Mouse (Mus musculus) layer of hippocampus, adult 9-10 months (tissue): ENCODE data around the gene Hps4.
"Not testable (repeated sequence)": the region's sequence is repeated elsewhere in the genome, so short reads cannot be mapped to it uniquely, and the experiment has no call there.

ENCODE experiments used
- DNase-seq: peaks from one replicate; pipeline ENCODE4 v3.0.0; 2022; ENCODE audit warnings: low spot score

Gene Hps4

DNA sequence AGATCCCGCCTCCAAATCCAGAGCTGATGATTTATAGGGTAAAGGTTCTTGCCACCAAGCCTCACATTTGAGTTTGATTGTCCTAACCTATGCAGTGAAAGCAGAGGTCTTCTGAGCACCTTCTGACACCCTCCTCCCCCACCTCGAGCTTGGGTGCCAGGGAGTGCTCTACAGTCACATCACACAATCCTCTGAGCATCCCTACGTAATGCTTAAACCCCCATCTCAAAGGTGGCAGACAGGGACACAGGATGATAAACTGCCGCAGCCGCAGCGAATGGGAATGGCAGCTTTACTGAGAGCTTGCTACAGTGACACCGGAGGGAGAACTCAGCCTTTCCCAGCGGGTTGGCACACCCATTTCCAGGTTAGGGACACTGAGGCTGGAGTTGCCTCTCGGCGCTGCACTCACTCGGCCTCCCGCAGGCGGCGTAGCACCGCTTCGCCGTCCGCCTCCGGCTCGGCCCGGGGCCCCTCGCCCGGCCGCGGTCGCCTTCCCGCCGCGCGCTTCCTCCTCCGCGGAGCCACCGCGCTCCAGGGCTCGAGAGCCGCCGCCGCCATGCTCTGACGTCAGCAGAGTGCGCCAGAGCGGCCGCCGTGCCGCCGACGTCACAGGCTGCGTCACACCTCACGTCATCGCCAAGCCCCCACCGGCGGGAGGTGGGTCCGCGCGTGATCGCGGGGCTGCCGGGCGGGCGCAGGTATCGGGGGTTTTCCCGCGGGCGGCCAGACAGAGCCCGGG lies at the start of gene Hps4, which contains the start of gene Srrd:
Hps4 (plus strand) TSS at position 621 of the 742 bp plus-strand sequence.
Srrd (minus strand) TSS at position 578 of the 742 bp plus-strand sequence.
- peak; percentile 52 for DNase-seq

DNA sequence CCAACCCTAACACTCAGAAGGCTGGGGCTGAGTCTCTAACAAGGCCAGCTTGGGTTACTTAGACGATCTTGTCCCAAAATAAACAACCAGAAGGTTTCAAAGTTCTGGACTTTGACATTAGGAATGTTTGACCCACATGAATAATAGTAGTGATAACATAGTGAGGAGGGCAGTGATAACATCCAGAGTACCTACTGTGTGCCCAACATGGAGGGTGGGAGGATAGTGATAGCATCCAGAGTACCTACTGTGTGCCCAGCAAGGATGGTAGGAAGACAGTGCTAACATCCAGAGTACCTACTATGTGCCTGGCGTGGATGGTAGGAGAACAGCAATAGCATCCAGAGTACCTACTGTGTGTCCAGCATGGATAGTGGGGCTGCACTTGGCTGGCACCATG lies 49.1 kb upstream of the Hps4 start:
- DNase-seq = no peak

DNA sequence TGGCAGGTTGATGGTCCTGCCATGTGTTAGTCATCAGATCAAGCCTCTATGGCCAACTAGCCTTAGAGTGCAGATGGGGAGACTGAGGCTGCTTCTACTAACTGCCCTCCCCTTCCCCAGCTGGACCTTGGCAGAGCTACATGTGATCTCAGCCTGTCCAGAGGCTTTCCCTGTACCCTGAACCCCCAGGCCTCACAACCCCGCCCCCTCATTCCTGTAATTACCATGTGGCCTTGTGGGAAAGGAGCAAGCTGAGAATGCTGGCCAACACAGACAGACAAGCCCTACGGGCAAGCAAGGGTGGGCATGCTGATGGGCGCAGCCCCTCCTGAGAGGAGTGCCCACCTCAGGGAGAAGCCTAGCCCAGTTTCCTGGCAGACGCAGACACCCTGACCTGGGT lies 48.2 kb upstream of the Hps4 start:
- no peak for DNase-seq

DNA sequence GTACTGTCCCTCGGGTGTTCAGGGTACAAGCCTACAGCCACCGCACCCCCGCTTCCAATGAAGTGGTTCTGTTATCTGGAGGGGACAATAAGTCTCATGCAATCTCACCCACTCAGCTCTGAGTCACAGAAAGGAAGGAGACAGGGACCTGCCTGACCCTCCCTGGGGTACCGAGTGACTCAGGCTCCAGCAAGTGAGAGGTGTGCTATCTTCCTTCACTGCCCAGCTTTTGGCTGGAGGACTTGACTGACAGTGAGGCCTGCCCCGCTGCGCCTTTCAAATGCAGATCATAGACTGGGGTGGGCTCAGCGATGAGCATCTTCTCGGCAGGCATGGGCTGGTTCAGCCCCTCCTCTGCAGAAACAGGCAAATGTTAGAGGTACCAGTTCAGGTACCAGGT lies 47.7 kb upstream of the Hps4 start:
- DNase-seq = no peak

DNA sequence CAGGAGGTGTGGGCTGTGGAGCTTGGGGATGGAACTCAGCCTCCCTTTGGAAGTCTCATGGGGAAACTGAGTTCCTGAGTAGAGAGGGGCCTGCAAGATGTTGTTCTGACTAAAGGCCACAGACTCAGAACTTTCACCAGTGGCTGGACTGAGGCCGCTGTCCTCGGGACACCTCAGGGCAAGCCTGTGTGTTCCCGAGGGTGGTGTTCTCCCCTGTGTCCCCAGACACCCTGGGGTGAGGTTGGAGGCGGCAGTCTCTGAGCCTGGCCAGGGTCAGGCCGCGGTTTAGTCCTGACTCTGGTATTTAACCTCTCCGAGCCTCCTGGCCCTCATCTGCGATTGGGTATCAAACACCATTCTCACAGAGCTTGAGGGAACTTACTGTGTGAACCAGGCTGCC lies 47.3 kb upstream of the Hps4 start:
- no peak for DNase-seq

DNA sequence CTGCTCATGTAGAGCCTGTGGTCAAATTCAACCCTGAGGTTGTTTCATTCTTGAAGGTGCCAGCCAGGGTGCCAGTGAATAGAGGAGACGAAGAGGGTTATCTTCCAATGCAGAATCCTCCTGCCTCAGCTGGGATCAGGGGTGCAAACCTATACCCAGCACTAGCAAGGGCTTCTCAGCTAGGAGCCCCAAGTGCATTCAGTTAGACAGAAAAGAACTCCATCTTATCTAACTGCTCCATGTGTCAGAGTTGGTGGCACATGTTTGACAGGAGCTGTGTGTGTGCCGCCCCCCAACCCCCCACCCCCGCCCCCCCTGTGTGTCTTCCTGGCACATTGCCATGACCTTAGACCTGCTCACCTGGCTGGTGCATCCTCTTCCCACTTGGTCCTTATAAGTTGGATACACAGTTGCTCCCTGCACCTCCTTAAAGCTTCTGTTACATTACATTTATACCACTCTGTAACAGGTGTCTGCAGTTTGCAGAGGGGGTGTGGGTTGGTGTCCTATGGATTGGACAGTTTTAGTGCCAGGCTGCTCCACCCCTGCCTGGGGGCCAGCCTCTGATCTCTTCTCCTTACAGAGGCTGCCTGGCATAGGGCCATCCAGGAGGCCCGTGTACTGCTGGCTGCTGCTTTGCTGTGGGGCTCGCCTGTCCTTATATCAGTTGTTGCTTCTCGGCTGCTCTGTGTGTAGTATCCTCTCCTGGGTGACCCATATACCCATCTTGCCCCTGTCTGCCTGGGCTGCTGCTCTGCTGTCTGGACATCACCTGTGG lies 46.3 kb upstream of the Hps4 start:
- DNase-seq = no peak

DNA sequence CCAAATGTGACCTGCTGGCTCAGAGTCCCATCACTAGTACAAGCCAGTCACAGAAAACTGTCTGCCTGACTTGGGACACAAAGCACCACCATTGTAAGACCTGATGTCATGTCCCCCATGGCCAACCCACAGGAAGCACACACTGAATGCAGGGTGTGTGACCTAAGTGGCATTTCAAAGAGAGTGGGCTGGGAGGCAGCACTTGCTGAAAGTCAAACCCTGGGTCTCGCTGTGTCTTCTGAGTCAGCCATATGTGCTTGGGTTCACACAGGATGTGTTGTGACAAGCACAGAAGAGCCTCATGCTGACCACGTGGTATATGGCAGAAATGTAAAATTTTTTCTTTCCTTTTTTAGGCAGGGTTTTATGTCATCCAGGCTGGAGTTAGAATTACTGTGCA lies 45.6 kb upstream of the Hps4 start:
- no peak for DNase-seq

DNA sequence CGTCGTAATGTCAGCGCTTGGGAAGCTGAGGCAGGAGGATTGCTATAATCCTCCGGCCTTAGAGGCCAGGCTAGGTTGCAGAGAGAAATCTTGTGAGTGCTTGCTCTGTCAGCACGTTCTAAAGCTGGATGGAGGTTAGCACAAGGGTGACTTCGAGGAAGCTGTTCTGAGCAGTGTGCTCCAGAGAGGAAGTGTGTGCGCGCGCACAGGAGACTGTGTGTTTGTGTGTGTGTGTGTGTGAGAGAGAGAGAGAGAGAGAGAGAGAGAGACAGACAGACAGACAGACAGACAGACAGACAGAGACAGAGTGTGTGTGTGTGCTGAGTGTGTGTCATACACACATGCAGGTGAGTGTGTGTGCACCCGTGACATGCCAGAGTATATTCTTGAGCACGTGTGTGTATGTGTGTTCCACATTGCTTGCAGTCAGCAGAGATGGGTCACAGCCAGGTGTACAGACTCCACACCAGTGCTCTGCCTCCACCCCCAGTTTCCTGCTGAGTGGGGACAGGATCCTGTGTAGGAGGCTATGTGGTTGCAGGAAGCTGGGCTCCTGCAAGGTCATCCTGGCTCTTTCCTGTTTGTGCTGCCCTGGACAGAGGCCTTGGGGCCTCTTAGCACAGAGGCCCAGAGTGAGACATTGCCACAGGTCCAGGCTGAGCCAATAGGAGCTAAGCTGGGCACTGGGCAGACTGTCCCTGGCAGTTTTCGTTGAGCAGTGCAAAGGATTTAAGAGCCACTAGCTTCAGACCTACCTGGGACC lies 44.5 kb upstream of the Hps4 start:
- DNase-seq = no peak

DNA sequence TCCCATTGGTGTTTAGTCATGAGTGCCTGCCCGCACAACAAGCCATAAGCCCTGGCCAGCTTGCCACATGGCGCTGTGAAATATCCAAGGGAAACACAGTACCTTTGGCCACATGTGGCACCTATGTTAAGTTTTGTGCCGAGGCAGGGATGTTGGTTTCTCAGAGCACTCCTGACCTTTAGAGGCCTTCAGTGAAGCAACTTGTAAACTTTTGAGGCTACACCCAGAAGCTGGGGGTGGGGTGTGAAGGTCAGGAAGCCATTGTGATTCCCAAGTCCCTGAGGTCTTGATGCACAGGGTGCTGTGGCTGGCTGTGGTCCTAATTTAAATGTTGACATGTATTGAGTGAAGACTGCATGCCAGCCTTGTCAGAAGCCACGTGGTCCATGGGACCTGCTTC lies 43.5 kb upstream of the Hps4 start:
- no peak for DNase-seq

DNA sequence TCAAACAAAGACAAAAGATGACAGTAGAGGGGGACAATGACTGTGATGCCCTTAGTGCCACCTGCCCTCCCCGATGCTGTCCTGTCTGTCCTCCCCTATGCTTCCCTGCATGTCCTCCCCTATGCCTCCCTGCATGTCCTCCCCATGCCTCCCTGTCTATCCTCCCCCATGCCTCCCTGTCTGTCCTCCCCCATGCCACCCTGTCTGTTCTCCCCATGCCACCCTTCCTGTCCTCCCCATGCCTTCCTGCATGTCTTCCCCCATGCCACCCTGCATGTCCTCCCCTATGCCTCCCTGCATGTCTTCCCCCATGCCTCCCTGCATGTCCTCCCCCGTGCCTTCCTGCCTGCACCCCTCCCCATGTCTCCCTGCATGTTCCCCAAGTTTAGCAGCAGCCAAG lies 42.8 kb upstream of the Hps4 start:
- DNase-seq = no peak

DNA sequence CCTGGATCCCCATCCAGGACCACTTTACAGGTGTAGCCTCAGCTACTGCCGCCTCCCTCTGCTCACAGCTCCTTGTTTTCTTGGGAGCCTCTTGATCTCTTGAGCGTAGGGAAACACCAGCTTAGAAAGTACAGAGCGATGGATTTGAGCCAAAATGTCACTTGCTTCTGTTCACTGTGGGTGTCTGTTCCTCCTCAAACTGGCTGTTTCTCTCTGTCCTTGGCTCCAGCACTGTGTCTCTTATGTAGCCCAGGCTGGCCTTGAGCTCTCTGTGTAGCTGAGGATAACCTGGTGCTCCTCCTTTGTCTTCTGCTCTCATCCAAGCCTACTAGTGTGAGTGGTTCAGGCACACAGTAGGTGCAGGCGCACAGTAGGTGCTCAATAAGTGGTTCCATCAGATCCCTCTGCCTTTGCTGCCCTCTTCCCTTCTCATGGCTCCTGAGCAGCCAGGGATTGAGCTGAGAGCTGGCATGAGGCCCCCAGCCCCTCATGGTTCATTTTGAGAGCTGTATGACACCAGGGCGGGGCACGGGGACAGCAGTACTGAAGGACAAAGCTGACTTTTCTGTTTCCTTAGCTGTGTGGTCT lies 42.1 kb upstream of the Hps4 start:
- no peak for DNase-seq

DNA sequence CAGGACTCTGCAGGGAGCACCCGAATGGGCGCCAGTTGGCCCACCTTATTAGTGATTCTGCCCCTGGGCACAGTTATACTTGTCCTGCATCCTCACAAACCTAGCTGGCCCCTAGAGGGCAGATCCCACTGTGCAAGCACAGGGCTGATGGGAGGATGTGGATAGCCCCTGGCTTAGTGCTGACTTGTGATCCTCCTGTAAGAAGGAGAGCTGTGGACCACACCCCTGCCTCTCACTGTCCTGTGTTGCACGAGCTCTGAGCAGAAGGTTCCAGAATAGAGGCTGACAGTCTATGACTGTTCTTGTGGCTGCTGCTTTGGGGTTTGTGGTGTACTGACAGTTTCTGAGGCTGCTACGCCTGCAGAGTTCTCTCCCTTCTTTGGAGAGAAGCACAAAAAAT lies 41.2 kb upstream of the Hps4 start:
- DNase-seq = no peak

DNA sequence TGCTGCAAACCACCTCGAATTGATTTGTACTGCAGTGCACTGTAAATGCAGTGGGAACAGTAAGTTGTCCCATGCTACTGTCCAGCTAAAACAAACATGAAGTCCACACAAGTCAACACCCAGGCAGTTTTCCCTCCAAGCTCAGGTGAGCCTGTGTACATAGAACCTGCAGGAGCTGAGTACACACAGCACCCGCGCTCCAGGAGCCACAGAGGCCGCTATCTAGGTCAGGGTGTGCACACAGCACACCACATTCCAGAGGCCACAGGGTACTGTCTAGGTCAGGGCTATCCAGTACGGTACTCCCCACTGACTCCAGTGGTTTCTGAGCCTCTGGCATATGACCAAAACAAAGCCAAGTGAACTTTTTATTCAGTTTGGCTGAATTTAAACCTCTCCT lies 40.6 kb upstream of the Hps4 start:
- no peak for DNase-seq

DNA sequence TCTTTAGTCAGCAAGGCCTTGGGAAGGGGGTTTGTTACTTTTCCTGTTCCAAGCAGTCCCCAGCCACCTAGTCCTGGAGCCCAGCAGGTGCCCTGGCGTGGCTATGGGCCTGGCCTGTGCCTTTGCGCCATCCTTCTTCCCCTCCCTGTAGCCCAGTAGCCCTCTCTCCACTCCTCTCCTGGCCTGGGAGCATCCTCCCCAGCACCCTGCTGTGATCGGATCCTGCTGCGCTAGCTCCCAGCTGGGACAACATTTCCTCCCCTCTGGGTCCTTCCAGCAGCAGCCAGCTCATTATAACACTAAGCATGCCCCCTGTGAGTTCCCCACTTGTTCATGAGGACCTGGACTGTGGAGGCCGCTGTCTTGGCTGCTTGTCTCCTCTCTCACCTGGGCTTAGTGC lies 37.0 kb upstream of the Hps4 start:
- no peak for DNase-seq

DNA sequence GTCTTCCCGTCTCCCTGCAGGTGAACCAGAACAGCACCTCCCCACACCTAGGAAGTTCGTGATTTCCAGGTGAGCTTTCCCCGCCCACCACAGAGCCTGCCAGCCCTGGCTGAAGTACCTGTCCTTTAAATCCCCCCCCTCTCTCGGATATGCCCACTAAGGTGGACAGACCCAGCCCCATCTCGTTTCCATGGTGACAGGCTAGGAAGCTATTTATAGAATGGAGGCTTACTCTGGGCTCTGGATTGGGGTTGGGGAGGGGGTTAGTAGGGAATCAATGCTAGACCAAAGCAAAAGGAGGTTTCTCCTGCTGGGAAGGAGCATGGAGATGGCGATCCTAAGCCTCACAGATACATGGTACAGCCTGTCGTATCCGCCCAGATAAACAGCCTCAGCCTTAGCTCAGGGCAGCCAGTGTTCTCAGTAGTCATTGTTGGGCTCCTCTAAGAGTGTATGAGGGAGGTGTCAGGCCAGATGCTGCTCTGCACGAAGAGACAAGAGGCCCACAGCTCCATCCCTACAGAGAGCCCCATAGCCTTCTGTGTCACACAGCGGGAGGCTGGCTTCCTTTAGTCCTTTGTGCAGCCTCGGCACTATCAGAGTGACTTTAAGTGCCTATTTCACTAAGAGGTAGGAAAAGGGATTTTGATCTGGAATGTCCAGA lies 29.5 kb upstream of the Hps4 start:
- no peak for DNase-seq

DNA sequence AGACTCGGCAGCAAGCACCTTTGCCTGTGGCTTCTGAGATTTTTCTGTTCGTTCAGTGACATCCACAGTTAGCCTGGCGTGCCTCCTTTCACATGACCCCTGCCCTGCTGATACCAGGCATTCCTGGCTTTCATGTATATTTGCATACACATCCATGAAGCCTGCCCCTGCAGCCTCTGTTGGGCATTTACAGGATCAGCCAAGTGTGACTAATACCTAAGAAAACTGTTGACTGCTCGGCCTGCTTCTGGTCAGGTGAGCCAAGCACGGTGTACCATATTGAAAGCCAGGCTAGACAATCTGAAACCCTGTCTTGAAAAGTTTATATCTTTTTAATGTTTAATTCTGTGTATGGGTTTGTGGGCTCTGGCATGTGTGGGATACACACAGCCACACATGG lies 26.4 kb upstream of the Hps4 start:
- DNase-seq = no peak

DNA sequence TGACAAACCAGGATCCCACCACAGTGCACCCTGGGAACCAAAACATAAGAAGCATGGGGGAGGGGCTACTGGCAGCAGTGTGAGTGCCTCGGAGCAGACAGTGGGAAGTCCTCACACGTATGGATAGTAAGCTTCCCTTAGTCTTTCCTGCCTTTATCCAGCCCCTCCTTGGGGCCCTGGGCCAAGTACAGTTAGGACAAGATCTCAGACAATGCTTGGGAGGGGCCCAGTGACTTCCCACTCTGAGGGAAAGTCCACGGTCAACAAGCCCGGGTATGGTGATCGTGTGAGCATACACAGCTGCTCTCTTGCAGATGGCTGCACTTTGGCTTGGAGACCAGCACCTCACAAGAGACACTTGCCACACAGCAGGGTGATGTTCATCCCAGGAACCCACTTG lies 25.6 kb upstream of the Hps4 start:
- no peak for DNase-seq

DNA sequence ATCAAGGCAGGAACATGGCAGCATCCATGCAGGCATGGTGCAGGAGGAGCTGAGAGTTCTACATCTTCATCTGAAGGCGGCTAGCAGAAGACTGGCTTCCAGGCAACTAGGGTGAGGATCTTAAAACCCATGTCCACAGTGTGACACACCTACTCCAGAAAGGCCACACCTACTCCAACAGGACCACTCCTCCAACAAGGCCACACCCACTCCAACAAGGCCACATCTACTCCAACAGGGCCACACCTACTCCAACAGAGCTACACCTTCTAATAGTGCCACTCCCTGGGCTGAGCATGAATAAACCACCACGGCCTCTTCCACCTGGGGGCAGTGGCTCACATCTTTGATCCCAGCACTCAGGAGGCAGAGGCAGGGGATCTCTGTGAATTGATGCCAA lies 23.5 kb upstream of the Hps4 start:
- not testable (repeated sequence) for DNase-seq

DNA sequence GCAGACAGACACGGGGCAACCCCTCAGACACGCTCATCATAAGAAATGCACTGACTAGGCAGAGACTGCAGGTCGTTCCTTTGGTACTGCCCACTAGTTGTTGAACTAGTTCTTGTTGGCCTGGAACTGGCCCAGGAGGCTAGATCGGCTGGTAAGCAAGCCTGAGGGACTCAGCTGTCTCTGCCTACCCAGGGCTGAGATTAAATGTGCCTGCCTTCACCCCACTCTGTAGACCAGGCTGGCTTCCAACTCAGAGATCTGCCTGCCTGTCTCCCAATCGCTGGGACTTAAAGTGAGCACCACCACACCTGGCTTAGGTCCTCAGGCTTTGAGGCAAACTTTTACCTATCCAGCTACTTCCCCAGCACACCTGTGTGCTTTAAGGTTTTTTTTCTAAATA lies 22.5 kb upstream of the Hps4 start:
- DNase-seq = no peak

DNA sequence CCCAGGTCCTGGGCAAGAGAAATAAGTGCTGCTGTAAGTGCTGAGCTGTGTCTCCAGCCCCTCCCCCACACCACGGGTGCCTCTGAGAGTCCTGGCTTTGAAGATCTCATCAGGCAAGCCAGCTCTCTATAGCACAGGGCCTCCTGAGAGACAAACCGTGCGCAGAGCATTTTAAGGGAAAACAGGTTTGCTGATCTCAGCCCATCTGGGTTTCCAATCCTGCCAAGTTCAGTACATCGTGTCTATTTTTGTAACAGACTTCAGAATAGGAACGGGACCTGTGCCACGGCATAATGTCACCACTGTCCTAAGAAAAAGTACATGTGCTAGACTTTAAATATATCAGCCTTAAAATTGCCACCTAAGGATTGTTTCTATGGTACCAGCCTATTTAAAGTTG lies 21.9 kb upstream of the Hps4 start:
- peak; percentile 83 for DNase-seq

DNA sequence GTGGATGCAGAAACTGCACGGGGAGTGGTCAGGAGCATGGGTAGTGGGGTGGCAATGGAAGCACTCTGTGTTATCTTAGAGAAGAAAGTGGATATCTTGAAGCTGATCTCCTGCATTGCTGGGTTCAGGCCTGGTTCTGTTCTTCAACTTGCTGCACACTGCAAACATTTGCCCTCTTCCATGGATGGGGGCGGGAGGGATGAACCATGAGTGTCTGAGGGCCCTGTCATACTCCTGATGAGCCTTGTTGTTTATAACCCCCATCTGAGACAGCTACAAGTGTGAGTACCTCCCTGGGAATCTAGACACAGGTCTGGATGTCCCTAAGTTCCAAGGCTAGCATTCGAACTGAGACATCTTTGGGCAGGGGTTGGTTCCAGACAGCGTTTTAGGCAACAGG lies 21.5 kb upstream of the Hps4 start:
- DNase-seq = no peak

DNA sequence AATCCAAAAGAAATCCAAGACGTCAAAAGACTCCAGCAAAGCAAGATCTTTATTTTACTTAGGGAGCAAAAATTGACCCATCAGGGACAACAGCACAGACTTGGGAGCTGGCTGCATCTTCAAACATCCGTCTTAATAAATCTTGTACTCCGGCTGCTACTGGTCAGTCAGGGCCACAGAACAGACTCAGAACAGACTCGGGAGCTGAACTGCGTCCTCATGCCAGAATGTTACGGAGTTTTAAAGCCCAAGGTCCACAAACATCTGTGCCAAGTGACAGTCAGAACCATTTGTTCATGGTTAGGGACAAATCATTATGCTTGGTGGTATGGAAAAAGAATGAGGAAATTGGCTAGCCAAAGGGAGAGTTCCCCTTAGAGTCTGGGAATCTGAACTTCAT lies 19.6 kb upstream of the Hps4 start:
- DNase-seq = no peak
